Mouse (Mus musculus): ENCODE results near the gene Furin. TPM values are rescaled to one million over a fixed set of nuclear protein-coding genes. Genes with fewer than 3 reads are reported as not detected.

Furin gene
- total and polyA plus RNA-seq, 3 experiments = 13.7 to 32.3 TPM; not detected in 1

- H3K4me1 ChIP-seq (ENCODE audit: control insufficient read depth in 1 of 2, insufficient read depth in 2 of 2, low read length in 2 of 2) = peaks cover 10 to 41% of the 10 kb centered on the region in 2 experiments
- H3K4me3 ChIP-seq (ENCODE audit: control insufficient read depth in 1 of 2, insufficient read depth in 1 of 2, low read depth in 2 of 2, low read length in 2 of 2) = peak overlapping the region; percentile 49 to 53
- DNase-seq (ENCODE audit: low read depth, low spot score) = peak; percentile 75
- no peaks in the 10 kb centered on the region for H3K9me3 ChIP-seq (replicated peaks; ENCODE audit: insufficient read depth, low read length)
- H3K9ac ChIP-seq (ENCODE audit: control insufficient read depth, low read depth, low read length, poor library complexity, severe bottlenecking) = peak overlapping the region; percentile 57
- H3K36me3 ChIP-seq (ENCODE audit: control insufficient read depth in 1 of 2, insufficient read depth in 2 of 2, low read length in 2 of 2) = peaks cover 0 to 26% of the 10 kb centered on the region in 2 experiments; a peak in 2 of 4 replicates
- H3K79me2 ChIP-seq (ENCODE audit: control insufficient read depth, insufficient read depth, low read length, poor library complexity) = no peaks in the 10 kb centered on the region
- H3K27me3 ChIP-seq (ENCODE audit: control insufficient read depth in 1 of 2, insufficient read depth in 2 of 2, low read length in 2 of 2) = no peaks in the 10 kb centered on the region
- peak overlapping the region; percentile 64 for H3K27ac ChIP-seq (ENCODE audit: control insufficient read depth, low read depth, low read length)
- no peak for TF ChIP-seq POLR2AphosphoS5 (IDR thresholded peaks at IDR 0.05; ENCODE audit: borderline replicate concordance, low read depth, low read length)
- TF ChIP-seq CHD2 (IDR thresholded peaks at IDR 0.05; ENCODE audit: low read length) = no peak
- TF ChIP-seq TAL1 (IDR thresholded peaks at IDR 0.05; ENCODE audit: low read length) = no peak
- no peak for TF ChIP-seq RAD21 (IDR thresholded peaks at IDR 0.05; ENCODE audit: low read depth, low read length)
- peak; percentile 95 for TF ChIP-seq MAX (IDR thresholded peaks at IDR 0.05; ENCODE audit: low read length)
- peak; percentile 98 for TF ChIP-seq USF1 (IDR thresholded peaks at IDR 0.05; ENCODE audit: low read depth, low read length)
- TF ChIP-seq ZNF384 (IDR thresholded peaks at IDR 0.05; ENCODE audit: low read depth, low read length) = no peak
- TF ChIP-seq BHLHE40 (IDR thresholded peaks at IDR 0.05; ENCODE audit: borderline replicate concordance, low read depth, low read length) = peak; percentile 70
- TF ChIP-seq MAZ (IDR thresholded peaks at IDR 0.05; ENCODE audit: low read depth, low read length) = no peak
- peak; percentile 61 for TF ChIP-seq TCF12 (IDR thresholded peaks at IDR 0.05; ENCODE audit: low read depth, low read length)
- peak; percentile 81 for TF ChIP-seq MXI1 (IDR thresholded peaks at IDR 0.05; ENCODE audit: low read depth, low read length)
- TF ChIP-seq SIN3A (IDR thresholded peaks at IDR 0.05; ENCODE audit: low read length) = peak; percentile 72
- no peak for TF ChIP-seq ZMIZ1 (IDR thresholded peaks at IDR 0.05; ENCODE audit: low read depth, low read length)
- no peak for TF ChIP-seq E2F4 (IDR thresholded peaks at IDR 0.05; ENCODE audit: borderline replicate concordance, low read depth, low read length)
- TF ChIP-seq MYB (IDR thresholded peaks at IDR 0.05; ENCODE audit: low read depth, low read length) = no peak
- TF ChIP-seq GABPA (IDR thresholded peaks at IDR 0.05; ENCODE audit: low read depth, low read length) = no peak
- TF ChIP-seq HCFC1 (IDR thresholded peaks at IDR 0.05; ENCODE audit: low read depth, low read length) = no peak
- peak; percentile 60 for TF ChIP-seq RCOR1 (IDR thresholded peaks at IDR 0.05; ENCODE audit: low read depth, low read length)
- TF ChIP-seq KAT2A (conservative IDR thresholded peaks at IDR 0.05; ENCODE audit: low read depth, low read length) = no peak
- TF ChIP-seq CHD1 (IDR thresholded peaks at IDR 0.05; ENCODE audit: low read depth, low read length) = no peak
- TF ChIP-seq NELFE (IDR thresholded peaks at IDR 0.05; ENCODE audit: low read depth, low read length) = no peak; the same call in 1 of the 2 replicates
- TF ChIP-seq MAFK (IDR thresholded peaks at IDR 0.05; ENCODE audit: borderline replicate concordance, low read depth, low read length) = no peak
- peak; percentile 67 for TF ChIP-seq MYC (IDR thresholded peaks at IDR 0.05; ENCODE audit: low read depth, low read length)
- peak in 1 of 2 experiments; percentile 48; a peak in 2 of 4 replicates for TF ChIP-seq POLR2A (IDR thresholded peaks at IDR 0.05; ENCODE audit: control insufficient read depth in 1 of 2, insufficient read depth in 1 of 2, low read depth in 1 of 2, low read length in 2 of 2, poor library complexity in 1 of 2)
- TF ChIP-seq SMC3 (IDR thresholded peaks at IDR 0.05; ENCODE audit: low read depth, low read length) = no peak
- TF ChIP-seq ZC3H11A (IDR thresholded peaks at IDR 0.05; ENCODE audit: low read depth, low read length) = no peak
- no peak for TF ChIP-seq UBTF (IDR thresholded peaks at IDR 0.05; ENCODE audit: borderline replicate concordance, insufficient read depth, low read depth, low read length)
- no peak for TF ChIP-seq JUND (IDR thresholded peaks at IDR 0.05; ENCODE audit: low read depth, low read length)
- TF ChIP-seq MEF2A (IDR thresholded peaks at IDR 0.05; ENCODE audit: extremely low read depth, insufficient replicate concordance, low read depth, low read length, poor library complexity, severe bottlenecking) = no peak
- peak; percentile 66 to 89 for TF ChIP-seq USF2 (IDR thresholded peaks at IDR 0.05; ENCODE audit: borderline replicate concordance in 1 of 2, insufficient read depth in 1 of 2, low read depth in 1 of 2, low read length in 2 of 2)
- TF ChIP-seq EP300 (IDR thresholded peaks at IDR 0.05; ENCODE audit: low read depth in 1 of 2, low read length in 2 of 2) = peak in 1 of 2 experiments; percentile 56; a peak in 1 of 4 replicates
- peak; percentile 32; the same call in 1 of the 2 replicates for TF ChIP-seq ELF1 (IDR thresholded peaks at IDR 0.05; ENCODE audit: low read depth, low read length)
- TF ChIP-seq CTCF (IDR thresholded peaks at IDR 0.05 in 2 of 3, conservative IDR thresholded peaks at IDR 0.05 in 1 of 3; ENCODE audit: control insufficient read depth in 1 of 3, insufficient read depth in 1 of 3, low read depth in 2 of 3, low read length in 3 of 3, poor library complexity in 1 of 3, severe bottlenecking in 1 of 3) = no peak
- peak; percentile 80 for TF ChIP-seq ETS1 (IDR thresholded peaks at IDR 0.05; ENCODE audit: low read depth, low read length)
- peak; percentile 72 for TF ChIP-seq TBP (IDR thresholded peaks at IDR 0.05; ENCODE audit: low read depth, low read length)
- TF ChIP-seq GATA1 (IDR thresholded peaks at IDR 0.05; ENCODE audit: low read depth, low read length) = peak; percentile 75
- TF ChIP-seq POLR2AphosphoS2 (IDR thresholded peaks at IDR 0.05; ENCODE audit: low read length) = no peak; the same call in 1 of the 2 replicates
Measured at GRCm38 (mm10) chr7:80422759-80423480, 17.7 kb upstream of the Furin start.

Data from MEL (cell line).